Mouse (Mus musculus) spleen, postnatal 4 days (tissue): ENCODE data around the gene E2f4.
A peak's percentile ranks its signal among the peaks of the same experiment; 100 is the strongest.

Source experiments
- DNase-seq, 2 experiments: peaks; one replicate each; pipeline ENCODE4 v3.0.0; 2022; ENCODE audit warnings: low spot score in 2 of 2

E2f4 gene

DNA sequence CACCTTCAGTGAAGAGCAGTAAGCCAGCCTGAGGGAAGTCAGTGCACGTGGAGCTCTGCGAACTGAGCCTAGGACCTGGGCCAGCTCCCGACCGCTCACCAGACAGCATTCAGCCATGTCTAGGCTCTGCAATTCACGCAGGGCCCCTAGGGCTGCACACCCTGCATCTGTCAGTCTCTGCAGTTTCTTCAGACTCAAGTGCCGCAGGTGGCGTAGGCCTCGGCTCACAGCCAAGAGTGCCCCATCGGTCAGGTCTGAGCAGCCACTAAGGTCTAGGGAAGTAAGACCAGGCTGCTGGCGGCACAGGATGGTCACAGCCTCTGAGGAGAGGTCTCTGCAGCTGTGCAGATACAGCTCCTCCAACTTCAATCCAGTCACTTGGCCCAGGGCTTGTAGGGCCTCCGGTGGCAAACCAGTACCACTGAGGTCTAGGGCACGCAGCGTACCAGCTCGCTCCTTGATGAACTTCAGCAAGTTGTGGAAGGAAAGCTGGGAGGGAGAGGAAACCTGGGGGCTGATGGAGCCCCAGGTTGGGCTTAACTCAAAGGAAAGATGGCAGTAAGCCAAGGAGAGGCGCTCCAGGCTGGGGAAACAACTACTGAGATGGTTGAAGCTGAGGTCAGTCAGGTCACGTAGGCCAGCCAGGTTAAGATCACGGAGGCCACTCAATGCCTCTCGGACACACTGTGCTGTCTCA, 17.8 kb downstream of the E2f4 start:
- no peak for DNase-seq

DNA sequence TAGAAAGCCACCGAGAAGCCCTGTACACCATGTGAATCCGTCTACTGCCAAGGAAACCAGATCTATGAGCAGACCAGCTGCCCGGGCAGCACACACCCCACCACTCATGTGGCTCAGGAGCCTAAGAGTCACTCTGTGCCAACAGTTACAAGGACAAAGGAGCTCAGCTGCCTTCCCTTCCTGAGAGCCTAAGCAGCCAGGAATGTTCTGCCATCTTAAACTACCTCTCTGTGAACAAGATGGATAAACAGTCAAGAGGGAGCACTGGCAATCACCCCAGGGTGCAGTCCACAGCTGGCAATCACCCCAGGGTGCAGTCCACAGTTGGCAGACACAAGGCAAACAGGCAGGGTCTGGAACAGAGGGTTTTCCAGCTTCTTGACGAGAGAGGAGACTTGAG, 20.5 kb downstream of the E2f4 start:
- DNase-seq: no peak

DNA sequence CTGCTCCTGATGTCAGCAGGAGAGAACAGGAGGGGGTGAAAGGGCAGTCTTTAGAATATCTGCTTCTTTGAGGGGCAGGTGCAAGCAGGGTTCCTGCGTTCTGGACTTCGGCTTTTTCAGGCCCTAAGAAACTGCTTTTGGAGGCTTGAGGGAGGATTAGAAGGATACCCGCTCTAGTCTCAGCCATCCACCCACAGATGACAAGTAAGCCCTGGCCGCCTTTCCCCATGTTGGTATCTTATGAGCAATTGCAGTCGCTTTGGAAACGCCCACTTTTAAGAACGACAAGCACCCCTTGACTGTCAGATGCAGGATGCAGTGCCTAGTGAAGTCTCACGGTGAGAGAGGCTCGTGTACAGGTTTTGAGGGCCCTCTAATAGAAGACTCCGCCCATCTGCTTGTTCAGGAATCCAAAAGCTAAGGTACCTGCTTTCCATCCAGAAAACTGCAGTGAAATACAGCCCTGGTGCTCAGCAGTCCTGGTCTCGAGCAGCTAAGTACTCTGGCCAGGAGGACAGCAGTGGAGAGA, 21.3 kb downstream of the E2f4 start:
- DNase-seq: no peak

DNA sequence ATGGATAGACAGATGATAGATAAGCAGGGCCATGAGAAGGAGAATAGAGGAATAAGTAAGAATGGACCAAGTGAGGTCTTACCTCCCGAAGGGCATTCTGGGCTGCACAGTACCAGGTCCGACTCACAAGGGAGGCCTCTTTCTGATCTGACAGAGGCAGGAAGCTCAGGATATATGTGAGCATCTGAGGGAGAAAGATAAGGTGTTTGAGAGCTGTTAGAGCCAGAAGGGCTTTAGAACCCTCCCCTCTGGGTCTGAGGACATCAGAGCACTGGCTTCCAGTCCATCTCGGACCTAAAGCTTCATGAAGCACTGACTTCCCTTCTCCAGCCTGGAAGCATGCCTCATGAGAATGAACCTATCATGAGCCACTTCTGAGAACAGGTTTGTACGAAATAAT, 25.7 kb downstream of the E2f4 start:
- DNase-seq: peak in 1 of 2 experiments; percentile 58

DNA sequence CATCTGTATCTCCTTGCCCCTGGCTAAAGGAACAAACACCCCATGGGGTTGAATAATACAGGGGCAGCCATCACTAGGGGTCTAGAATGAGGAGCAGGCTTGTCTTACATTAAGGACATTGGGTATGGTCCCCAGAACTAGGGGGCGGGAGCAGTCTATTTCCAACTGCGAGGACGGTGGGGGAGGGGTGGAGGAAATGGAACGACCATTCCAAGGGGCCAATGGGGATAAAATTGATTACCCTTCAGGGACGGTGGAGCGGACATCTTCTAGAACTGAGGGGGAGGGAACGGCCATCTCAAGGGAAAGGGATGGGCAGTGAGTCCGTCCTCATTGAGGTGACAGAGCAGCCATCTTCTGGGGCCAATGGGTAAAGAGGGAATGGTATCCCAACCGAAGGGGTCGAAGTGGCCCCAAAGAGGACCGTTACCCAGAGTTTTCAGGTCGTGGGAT, 28.2 kb downstream of the E2f4 start:
- DNase-seq: no peak

DNA sequence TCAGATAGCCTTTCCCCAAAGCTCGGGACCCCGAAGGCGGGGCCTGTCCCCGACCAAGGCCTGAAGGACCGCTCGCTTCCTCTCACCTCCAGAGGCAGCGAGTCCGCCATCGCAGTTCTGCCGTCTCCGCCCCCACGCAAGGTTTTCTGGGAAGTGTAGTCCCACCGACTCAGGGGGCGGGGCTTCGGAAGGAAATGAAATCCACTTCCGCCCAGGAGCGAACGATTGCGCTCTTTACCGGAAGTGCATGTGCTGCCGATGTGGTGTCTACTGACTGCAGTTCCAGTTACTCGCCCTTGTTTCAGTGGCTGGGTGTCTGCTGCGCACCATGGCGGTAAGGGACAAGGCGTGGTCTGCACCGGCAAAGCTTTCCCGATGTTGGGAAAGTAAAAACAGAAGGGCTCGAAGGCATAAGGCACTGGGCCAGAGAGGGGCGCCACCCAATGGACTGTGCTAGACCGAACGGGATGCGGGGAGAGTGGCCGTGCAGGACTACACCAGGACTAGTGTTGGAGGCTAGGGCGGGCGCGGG, 28.7 kb downstream of the E2f4 start, which contains the start of the genes Lrrc29 and Tmem208:
Gene Lrrc29, minus strand, starts transcription at position 138 of the 532 bp plus-strand sequence.
Gene Tmem208, plus strand, starts transcription at position 214 of the 532 bp plus-strand sequence.
- peak; percentile 99 for DNase-seq

DNA sequence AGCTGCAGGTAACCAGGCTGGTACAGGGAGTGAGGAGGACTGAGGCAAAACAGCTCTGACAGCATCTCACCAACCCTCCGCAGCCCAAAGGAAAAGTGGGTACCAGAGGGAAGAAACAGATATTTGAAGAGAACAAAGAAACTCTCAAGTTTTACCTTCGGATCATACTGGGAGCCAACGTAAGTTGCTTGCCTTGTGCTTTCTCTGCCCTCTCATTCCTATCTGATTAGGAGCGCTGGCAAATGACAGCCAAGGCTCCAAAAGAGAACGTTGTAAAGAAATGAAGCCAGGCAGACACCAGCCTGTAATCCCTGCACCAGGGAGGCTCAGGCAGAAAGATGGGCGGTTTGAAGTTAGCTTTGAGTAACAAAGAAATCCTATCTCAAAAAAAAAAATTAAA, 29.5 kb downstream of the E2f4 start:
- DNase-seq: no peak

DNA sequence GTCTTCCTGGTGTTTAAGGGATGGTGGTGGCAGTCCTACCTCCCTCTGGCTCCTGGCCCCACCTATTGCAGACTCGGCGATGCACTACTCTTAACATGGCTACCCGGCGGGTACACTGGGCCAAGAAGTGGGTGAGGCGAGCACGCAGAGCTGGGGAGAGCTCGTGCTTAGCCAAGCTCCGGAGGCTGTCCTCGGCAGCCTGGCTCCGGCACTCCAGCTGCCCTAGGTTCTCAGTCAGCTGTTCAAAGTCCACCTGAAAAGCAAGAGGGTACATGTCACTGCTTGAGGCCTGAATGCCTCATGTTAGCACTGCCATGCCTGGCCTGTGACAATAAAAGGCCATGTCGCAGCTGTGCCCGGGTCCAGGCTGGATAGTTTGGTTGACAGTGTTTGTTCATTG, 32.9 kb downstream of the E2f4 start:
- DNase-seq: no peak

DNA sequence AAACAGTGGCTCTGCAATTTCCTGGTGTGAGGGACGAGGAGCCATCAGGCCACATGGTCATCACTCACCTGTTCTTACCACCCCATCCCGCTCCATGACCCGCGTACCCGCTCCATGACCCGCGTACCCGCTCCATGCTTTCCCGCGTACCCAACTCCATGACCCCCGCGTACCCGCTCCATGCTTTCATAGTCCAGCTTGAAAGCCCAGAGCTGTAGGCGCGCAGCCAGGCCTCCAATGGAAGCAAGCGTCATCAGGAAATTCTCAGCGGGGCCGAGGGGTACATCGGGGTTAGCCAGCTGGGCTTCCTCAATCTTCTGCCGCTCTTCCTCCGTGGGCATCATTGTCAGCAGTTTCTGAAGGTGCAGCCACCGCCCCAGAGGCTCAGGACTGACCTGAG, 34.0 kb downstream of the E2f4 start:
- DNase-seq: no peak

DNA sequence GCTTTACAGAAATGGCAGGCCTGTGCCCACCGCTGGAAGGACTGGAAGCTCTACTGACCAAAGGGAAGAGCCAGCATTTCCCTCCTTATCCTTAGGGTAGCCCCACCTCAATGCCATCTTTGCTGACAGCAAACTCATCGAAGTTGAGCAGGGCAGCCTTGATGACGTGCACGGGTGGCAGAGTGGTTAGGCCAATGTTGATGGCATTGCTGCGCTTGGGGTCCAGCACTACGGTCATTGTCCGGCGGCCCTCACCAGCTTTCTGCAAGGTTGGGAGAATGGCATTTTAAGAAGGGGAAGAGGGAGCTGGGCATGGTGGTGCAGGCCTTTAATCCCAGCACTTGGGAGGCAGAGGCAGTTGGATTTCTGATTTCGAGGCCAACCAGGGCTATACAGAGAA, 34.5 kb downstream of the E2f4 start:
- no peak for DNase-seq

DNA sequence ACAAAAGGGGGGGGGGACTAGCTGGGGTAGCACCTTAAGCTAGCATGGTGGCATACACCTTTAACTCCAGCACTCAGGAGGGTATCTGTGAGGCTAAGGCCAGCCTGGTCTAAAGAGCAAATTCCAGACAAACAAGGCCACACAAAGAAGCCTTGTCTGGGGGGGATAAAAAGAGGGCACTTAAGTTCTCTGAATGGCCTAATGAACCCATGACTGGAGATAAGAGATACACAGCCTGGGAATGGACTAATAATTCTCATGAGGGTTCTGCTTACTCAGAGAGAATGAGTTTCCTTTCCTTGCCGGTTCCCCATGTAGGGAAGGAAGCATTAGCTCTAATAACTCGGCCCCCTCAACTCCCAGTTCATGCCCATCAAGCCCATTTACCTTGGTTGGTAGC, 35.1 kb downstream of the E2f4 start:
- no peak for DNase-seq

DNA sequence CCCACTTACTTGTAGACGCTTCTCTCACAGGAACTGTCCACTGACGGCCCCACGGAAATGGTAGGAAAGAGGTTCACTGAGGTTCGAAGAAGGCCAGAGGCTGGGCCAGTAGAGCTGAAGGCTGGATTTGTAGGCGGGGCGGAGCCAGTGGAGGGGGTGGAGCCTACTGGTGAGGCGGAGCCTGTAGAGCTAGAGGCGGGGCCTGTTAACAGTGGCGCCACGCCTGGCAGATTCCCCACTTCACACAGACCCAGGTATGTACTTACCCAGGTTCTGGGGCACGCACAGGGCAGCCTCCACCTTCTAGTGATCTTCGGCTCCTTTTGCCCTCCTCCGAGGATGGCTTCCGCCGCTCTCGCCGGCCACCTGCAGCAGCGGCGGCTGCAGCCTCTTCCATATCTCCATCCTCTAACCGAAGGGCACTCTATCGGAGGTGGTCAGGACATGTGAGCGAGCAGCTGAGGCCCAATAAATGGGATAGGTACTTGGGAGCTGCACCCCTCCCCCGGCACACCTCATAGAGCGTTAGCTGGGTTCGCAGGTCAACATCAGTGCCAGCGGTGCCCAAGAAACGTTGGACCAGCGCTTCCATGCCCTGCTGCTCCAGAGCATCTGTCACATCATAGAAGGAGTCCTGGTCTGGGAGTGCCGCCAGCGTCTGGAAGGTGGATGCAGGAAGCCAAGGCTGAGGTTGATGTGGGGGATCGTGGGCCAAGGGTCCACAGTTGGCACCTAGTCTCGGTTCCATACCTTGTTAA, 39.1 kb downstream of the E2f4 start:
- no peak for DNase-seq

DNA sequence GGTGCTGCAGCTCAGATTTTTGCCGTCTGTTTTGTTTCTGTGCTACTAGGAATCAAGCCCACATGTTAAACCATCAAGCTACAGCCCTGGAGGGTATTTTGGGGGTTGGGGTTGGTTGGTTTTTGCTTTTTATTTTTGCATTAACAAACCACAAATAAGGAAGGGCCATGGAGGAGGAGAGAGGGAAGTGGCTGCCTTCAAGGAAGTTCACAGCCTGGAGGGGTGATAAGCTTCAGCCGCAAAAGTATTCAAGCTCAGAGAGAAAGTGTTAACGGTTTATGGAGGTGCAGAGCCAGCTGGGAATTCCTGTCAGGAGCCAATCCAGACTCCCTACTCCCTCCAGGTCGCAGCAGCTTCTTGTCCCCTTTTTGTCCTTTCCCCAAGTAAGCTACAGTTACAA, 41.5 kb downstream of the E2f4 start:
- no peak for DNase-seq

DNA sequence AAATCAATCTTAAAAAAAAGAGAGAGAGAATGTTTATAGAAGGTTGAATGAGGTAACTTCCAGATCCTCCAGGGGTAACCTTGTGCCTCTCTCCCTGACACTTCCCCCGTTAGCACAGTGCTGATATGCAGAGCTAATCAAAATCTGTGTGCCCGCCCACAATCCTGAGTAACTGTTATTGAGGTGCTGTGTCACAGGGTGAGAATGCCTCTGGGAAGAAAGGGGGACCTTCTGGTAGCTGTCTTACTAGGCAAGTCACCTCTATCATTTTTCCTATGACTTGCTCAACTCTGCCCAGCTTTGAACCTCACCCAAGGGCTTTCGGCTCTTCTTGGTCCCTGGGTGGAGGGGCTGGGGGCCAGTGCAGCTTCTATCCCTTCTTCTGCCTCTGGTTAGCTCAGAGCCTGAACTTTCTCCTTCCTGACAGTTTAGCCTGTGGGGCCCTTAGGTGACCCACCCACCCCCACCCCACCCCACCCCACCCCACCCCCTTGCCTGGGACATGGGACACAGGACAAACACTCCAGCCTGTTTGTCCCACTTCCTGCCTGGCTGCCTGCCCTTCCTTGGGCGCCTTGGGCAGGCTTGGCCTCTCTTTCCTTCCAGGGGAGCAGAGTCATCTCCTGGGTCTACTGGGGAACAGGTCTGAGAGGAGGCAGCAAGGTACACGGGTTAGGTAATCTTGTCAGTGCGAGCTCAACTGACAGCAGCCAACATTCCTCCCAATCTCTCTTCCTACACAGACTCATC, 42.6 kb downstream of the E2f4 start:
- DNase-seq: no peak

DNA sequence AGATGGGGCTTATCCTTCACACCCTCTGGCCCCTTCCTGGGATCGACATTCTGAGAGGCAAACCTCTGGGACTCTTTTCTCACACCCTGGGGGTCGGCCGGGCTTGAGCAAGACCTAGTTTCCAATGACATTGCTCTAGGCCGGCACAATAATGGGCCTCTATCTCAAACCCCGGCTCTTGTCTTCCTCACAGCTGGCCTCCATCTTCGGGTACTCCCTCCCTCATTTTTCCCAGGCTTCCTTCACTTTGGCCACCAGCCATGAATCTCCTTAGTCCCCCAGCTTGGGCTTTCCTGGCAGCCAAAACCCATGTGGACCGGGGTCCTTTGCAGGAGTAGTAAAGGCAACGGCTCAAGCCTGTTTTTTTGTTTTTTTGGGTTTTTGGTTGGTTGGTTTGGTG, 43.9 kb downstream of the E2f4 start:
- DNase-seq: no peak

DNA sequence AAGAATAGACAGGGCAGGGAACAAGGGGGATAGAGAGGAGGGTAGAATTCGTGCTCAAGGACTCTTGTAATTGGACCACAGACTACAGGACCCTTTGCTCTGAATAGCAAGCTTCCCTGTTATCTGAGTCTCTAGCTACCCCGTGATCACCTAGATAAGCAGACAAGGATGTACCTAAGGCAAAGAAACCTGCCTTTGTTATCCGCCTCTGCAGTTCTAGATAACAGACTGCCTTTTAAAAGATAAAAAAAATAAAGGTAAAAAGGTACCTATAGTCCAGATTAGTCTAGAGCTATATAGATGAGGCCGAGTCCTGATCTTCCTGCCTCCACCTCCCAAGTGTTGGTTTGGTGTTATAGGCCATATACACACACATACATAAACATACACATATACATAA, 45.3 kb downstream of the E2f4 start:
- DNase-seq: no peak

DNA sequence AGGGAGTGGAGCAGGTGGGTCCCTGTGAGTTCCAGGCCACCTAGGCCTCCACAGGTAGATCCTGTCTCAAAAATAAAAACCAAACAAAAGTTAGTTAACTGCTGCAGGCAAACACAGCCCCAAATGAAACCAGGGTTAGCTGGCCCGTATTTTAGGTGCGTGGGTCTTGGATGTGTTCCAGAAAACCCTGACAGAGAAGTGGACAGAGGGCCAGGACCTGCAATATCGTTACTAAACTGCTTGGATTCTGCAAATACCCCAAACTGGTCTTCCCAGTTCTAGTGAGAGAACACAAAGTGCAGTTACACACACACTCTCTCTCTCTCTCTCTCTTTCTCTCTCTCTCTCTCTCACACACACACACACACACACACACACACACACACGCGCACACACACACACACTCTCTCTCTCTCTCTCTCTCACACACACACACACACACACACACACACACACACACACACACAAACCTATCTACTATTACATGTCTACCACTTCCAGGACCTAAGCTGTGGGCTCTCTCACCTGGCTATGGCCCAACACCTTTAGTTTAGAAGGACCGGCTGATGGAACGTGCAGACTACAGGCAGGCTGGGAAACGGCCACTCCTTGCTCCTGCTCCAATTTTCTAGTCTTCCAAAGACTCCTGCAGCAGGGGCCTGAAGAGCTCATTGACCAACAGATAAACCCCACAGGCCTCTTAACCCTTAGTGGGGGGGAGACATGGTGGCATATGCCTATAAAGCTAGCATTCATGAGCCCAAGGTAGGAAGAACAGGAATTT, 46.5 kb downstream of the E2f4 start:
- DNase-seq: no peak

DNA sequence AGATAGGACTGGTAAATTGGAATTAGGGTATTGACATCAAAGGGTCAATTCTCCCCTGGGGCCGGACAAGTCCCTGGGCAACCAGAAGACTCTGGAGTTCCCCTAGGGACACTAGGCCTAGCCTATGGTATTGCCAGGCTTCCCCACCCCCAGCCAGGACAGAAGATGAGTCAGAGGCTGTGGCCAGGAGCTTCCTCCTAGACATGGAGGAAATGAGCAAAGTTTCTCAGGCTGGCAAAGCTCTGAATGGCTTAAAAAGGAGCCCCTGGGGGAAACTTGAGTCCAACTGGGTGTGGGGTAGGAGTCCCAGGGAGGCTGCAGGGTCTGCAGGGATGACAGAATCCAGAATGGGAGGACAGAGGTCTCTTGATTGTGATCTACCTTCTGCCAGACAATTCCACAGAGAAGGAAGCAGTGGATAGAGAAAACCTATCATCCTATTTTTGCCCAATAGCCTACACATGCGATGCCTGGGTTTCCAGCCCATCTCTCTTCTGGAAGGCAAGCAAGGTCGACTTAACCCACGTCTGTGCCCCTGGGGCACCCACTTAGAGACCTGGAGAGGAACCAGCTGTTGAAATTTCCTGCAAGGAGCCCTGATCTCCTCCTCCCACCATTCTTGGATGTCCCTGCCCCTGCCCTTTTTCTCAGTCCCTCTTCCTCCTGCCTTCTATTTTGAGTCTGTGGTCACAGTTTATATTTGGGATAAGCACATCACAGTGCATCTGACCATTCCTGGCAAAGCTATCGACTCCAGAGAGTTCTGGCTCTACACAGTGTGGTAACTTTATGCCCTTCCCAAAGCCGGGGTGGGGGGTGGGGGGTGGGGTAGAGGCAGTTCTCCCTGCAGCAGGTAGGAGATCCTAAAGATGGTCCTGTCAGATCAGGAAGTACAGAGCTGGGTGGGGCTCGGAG, 47.9 kb downstream of the E2f4 start:
- peak in 1 of 2 experiments; percentile 63 for DNase-seq

DNA sequence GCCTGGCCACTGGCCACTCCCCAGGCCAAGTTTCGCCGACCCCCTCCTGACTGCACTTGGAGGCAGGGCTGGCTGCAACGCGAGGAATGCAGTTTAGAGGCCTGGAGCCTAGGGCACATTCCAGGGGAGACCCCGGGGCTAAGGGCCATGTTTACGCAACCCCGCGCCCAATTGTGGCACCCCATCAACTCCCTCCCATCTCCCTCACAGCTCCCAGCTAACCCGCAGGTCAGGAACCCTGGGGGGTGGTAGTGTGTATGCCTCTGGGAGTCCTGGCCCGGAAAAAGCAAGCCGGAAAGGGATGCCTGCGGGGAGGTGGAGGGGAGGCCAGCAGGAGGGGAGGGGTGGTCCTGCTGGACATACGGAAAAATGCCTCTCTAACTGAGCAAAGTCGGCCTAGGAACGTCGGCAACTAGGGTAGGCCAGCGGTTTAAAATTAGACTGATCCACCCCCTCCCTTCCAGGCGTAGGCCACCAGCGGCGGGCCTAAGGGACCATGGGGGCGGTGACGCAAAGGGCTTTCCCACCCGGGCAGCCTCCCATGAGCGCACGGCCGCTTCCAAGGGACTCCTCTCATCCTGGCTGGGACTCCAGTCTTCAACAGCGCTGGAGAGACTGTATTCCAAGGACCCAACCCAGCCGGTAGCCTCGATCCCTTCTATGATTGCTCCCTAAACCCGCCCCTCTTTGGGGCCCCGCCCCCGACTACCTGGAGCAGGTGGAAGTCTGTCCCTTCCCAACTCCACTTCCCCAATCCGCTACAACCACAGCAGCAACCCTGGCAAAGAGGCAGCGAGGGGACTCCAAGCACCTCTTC, 49.4 kb downstream of the E2f4 start:
- peak in 1 of 2 experiments; percentile 67 for DNase-seq
